Mouse (Mus musculus) ES-CJ7 (cell line): ENCODE data around the gene Psmg4.

Source experiments
- DNase-seq: peaks from one replicate; pipeline ENCODE4 v3.0.0; 2011; ENCODE audit warnings: low read depth, low spot score

The Psmg4 gene

GRCm38 (mm10) chr13:34162491-34163303, at the start of gene Psmg4:
Gene Psmg4, plus strand, starts transcription at chr13:34162964.
- DNase-seq, result peak; percentile 94

DNA sequence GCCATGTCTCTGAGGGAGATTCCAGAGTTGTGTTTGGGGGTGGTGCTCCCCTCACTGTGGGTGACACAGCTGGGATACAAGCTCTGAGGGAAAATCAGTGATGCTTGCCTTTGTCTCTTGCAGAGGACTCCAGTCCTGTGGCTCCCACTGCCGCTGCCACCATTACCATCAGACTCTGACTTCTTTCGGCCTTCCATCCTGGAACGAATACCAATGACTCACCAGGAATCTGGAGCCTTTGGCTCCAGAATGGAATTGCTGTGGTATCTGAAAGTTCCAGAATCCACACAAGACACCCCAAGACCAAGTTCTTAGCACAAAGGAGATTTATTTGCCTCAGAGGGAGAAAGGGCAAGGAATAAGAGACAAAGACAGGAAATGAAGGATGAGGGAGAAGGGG, 49.7 kb upstream of the Psmg4 start:
- no peak for DNase-seq

DNA sequence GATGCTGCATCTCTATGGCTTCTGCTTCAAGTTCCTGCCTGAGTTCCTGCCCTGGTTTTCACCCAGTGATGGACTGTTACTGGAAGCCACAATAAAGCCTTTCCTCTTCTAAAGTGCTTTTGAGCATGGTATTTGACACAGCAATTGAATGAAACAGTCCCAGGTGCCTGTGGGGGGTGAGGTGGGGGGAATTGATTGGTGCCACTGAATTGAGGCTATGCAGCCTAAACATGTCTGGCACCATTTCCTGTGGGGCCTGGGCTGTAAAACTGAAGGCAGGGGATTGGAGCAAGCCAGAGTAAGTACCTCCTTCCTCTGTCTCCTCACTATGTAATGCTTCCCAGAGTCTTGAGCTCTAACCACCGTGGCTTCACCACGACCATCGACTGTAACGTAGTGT, 48.1 kb upstream of the Psmg4 start:
- DNase-seq, result no peak

GRCm38 (mm10) chr13:34116508-34116907, 46.3 kb upstream of the Psmg4 start:
- DNase-seq, result no peak

GRCm38 (mm10) chr13:34118816-34119215, 43.9 kb upstream of the Psmg4 start:
- DNase-seq, result no peak

- DNase-seq, result no peak
Measured at GRCm38 (mm10) chr13:34119406-34119805, 43.4 kb upstream of the Psmg4 start.

GRCm38 (mm10) chr13:34120536-34120935, 42.2 kb upstream of the Psmg4 start:
- DNase-seq, result no peak

GRCm38 (mm10) chr13:34125711-34126110, 37.1 kb upstream of the Psmg4 start:
- DNase-seq, result no peak

GRCm38 (mm10) chr13:34128276-34129114, 34.3 kb upstream of the Psmg4 start:
- no peak for DNase-seq

- DNase-seq, result peak; percentile 94
Measured at GRCm38 (mm10) chr13:34129485-34130225, 33.1 kb upstream of the Psmg4 start.

DNA sequence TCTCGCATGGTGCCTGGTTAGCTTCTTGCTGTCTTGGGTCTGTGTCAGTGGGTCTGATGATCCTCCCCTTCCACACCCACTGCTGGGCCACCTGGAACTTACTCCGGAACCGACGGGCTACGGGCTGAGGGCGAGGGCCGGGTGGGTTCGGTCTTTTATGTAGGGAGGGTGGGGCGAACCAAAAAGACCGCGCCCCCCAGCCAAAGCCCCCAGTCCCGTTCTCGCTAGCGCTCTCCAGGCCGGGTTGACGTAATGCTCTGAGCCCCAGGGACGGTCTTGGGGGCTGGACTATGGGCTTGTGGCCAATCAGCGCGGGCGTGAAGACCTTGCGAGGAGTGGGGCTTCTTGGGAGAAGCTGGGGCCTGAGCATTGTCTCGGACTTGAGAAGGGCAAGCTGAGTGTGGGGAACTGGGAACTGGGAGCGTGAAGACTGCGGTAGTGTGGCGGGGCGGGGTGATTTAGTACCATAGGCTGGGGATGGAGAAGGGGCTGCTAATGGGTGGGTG, 32.5 kb upstream of the Psmg4 start, which contains the start of gene Tubb2b:
Gene Tubb2b (minus strand): TSS at position 241 of the 506 bp plus-strand sequence.
- DNase-seq, result peak; percentile 98

DNA sequence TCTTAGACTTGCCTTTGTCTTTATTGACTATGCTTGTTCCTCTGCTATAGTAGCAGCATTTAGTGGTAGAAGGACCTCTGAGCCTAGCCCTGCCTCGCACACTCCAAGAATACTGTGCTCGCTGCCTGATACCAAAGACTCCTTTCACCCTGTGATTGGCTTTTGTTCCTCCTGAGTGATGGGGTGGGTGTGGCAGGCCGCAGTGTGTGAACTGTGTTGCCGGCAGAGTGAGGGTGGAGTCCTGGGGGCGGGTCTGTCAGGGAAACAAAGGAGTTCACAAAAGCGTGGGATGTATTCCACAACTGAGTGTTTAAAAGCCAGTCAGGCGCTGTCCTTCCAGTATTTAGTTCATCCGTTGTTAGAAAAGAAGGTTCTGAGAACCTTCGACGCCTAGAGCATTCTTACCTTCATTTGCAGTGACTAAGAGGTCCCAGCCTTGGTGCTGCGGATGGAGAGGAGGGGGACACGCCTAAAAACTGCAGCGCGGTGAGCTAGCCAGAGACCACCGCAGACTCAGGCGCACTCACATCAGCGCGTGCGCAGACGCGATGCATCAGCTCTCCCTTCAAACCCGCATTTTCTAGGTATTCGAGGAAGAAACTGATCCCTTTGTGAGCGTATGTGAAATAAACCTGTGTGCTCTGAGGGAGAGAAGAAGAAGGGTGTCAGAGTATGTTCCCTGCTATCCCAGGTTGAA, 31.6 kb upstream of the Psmg4 start:
- peak; percentile 96 for DNase-seq

DNA sequence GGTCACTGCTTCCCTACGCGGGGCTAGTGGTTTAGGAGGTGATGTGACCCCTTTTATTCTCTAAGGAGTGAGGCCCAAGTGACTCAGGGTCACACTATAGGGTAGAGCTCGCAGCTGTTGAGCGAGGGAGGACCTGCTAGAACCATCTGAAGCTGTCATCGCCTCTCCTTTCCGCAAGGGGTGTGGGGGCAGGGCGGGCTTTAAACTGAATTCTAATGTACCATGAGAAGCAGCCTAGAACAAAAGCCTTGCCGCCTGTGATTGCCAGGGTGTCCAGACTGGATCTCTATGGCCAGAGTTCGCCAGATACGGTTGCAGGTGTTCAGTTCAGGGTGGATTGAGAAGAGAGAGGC, 31.1 kb upstream of the Psmg4 start:
- DNase-seq, result peak; percentile 88

- DNase-seq, result no peak
Measured at GRCm38 (mm10) chr13:34132299-34132698, 30.5 kb upstream of the Psmg4 start.

DNA sequence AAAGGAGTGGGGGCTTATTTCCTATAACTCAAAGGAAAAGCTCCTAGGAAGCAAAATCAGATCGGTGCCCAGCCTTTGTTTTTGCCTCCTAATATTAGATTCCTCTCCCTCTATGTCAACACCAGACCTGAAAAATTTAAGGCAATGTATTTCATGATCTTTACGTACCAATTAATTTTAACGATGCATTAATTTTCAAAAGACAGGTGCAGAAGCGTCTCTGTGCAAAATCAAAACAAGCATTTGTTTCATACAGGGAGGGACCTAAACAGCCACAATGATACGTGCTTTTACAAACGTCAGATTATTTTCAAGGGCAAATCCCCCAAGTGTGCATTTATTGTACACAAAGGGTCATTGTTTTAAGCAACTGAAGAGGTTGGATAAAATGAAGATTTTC, 29.9 kb upstream of the Psmg4 start:
- DNase-seq, result no peak

DNA sequence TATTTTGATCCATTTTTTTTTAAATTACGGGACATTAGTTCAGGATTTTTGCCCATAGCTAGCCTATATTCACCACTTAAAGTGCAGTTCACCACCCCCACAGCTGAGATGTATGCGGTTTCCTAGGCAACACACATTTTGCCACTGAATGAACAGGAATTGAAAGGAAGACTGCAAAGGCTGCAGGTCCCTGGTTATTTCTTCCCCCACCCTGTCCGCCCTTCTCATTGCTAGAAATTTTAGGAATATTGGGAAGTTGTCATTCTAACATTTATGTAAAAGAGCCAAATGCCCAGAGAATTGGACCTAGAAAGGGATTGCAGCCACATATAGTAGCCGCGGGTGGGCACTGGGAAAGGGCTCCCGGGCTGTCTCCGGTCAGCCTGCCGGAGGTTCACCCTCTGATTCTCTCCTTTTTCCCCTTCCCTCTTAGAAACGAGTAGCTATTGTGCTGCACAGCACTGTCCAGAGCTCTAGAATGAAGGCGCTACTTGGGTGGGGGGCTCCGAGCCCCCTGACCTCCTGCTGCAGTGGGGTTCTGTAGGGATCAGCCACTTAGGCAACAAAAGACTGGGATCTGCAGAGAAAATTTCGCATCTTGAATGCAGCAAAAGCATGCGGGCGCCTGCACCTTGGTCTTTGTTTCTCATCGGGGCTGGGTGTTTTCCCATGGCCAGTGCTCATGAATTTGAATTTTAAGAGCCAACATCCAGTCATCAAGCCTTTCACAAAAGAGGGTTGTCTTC, 29.3 kb upstream of the Psmg4 start:
- peak; percentile 28 for DNase-seq

DNA sequence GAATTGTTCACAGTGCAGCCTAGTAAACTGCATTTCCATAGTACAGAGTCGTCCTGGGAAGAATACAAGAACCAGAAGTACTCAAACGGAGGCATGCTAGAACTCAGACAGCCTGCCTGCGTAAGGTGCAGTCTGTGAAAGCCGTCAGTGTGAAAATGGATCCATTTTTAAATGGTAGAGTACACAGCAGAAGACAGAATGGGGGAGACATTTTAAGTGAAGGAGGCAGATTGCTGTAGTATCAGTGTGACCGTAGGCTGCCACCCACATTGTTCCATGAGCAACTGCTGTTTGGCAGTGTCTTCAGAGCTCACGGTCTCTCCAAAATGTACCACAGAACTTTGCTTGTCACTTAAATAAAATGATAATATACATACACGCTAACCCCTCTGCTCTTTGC, 28.5 kb upstream of the Psmg4 start:
- no peak for DNase-seq

DNA sequence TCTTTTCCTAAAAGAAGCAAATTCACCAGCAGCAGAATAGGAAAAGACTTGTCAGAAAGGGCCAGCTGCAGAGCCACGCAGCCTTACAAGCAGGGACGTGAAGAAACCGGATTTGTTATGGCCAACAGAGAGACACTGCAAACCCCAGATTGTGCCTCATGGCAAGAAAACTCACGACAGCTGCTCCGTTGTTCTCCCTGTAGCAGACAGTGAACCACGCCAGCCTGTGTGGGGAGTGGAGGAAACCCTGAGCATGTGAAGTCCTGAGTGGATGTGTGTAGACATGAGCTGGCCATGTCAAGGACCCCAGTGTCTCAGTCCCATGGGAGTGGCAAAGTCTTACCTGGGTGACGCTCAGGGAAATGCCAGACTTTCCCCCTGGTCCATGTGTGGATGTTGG, 26.2 kb upstream of the Psmg4 start:
- DNase-seq, result no peak

GRCm38 (mm10) chr13:34143389-34143788, 19.4 kb upstream of the Psmg4 start:
- no peak for DNase-seq

DNA sequence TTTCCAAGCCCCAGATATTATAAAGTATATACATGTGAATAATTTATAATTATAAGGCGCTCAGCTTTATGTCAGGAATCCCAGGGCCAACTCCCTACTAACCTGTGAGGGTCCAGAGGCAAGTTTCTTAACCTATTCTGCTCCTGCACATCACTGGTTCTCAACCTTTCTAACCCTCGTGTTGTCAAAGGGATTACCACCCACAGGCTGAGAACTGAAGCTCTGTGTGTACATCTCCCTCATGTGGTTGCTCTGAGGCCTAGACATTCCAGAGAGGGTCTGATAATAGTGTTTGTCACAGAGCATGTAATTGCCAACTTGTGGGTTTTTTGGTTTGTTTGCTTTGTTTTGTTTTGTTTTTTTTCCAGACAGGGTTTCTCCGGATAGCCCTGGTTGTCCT, 15.8 kb upstream of the Psmg4 start:
- DNase-seq, result peak; percentile 43

GRCm38 (mm10) chr13:34148181-34148580, 14.6 kb upstream of the Psmg4 start:
- no peak for DNase-seq
